Mouse (Mus musculus) lung, adult 2 months (tissue): ENCODE measurements around the gene Acot12.

Experiments used
- CTCF ChIP-seq: fragments of 200-500 bp; IDR thresholded peaks from 2 replicates; pipeline ENCODE4 v1.5.1; 2011; ENCODE audit warnings: mild to moderate bottlenecking, low read length, control low read depth; ENCODE audit not compliant: insufficient read depth
- POLR2A ChIP-seq: fragments of 200-500 bp; IDR thresholded peaks from 2 replicates; pipeline ENCODE4 v1.6.1; 2011; ENCODE audit warnings: low read depth, mild to moderate bottlenecking, control low read depth, low read length, borderline replicate concordance; ENCODE audit errors: extremely low read depth

DNA sequence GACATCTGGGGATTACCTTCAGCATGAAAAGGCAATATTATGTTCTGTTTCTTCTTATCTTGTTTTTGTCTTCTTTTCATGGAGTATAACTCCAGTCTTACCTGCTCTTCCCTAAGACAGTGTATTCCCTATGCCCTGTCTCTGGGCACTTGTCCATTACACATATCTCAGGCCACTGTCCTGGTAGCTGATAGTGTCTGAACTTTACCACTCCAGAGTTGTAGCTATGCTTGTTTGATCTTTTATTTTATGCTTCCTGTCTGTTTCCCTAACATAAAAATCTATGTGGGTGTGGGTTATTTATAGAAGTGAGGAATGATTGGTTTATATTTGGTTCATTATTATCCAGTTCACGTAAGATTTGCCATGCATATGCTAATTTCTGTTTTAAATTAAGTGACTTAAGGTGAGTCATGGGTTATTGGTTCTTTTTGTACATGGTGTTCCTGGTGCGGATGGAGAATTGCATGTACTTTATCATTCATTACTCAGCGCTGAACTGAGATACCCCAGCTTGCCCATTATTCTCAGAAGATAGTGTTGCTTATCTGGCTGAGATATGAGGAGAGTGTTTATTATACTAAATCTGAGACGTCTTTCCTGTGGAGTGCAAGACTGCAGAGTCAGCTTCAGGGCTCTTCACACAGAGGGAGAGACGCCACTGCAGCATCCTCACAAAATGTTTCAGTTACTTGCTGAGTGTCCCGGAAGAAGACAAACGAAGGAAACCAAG is 17.2 kb downstream of the Acot12 start:
- no peak for TF ChIP-seq CTCF
- TF ChIP-seq POLR2A, result no peak
